Mouse (Mus musculus) ovary, adult 18-20 months (tissue): ENCODE measurements at regions not wholly inside any gene's neighbourhood (a gene's known extent, or its start where the extent isn't known, plus 50 kb on each side); places are given as distances from the start of the nearest gene placed in this dataset.

Experiments
- DNase-seq: peaks from one replicate; pipeline ENCODE4 v3.0.0; 2022; ENCODE audit warnings: low spot score, mixed read lengths

DNA sequence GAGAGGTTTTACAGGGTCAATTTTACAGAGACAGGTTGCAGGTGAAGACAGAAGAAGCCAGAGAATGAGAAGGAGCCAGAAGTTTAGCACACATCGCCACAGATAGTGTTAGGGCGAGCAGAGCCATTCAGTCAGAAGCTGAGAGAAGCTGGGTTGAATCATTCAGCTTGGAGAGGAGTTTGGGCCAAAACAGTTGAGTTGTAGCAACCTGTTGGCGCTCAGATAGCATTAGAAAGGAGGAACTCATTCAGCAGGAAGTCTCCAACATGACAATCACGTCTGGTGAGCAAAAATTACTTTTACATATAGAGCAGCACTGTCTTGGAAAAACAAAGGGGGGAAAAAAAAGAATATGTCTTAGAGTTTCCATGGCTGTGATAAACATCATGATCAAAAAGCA, 53.2 kb downstream of the Fam43a start:
- DNase-seq = no peak

DNA sequence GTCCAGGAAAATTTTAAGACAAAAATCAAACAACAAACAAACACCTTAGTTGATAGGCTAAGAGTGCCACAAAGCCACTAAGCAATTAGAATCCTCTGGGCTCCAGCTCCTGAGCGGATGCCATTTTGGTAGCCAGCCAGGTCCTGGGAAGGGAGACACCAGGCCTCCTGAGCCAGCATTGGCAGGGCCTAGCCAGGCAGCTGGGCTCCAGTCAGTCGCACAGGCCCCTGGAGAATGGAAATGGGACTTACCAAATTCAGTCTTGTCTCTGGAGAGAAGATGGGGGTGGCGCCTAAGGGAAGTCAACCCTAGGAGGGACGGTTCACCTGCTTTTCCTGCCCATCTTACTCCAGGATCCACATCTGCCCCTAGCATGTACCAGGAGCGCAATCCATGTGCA, 54.3 kb downstream of the Fam43a start:
- no peak for DNase-seq

DNA sequence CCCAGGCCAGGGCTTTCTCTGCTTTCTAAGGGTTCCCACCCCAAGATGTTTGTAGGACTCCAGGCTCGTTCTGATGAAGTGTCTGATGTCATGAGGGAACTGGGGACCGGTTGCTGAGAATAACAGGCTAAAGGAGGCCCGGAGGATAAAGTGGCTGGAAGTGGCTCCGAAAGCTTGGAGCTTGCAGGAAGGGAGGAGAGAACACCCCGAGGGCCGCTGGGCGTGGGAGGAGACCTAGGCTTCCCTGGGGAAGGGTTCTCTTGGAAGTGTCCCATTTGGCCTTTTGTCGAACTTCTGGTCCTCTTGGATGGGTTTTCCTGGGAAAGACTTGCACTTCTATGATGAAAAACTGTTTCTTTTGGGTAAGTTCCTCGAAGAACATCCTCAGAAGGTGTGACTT, 54.7 kb downstream of the Fam43a start:
- DNase-seq = no peak

DNA sequence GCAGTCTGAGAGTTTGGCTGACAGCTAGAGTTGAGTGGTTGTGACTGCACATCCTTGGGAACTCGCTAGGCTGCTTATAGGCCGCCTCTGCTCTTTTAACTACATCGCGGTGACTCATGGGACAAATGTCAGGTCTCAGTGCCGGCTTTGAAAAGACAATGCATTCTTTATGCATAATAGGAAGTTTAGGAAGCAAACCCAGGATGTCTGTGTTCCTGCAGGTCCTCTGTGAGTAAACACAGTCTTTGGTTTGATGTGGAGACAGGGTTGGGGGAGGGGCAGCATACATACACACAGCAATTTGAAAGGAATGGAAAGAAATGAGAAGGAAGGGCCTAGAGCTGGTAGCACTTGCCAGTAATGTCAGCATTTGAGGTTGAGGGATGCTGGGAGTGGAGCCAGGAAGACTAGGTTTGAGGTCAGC, 56.3 kb downstream of the Fam43a start:
- no peak for DNase-seq

DNA sequence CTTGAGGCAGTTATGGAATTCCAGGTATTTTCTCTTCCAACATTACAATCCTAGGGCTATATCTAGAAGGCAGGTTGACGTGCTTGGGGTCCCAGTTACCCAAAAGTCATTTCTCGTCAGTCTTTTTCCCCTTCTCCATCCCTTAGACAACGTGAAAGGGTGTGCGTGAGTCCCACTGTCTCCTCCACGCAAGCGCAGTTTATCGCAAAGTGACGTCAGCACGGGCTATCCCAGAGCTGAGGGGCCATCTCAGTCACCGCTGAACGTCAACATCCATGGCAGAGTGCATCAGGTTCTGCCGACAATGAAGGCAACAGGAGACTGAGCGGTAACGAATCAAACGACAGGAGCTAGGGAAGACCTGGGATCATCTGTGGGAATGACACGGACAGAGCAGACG, 57.4 kb downstream of the Fam43a start:
- DNase-seq = no peak

DNA sequence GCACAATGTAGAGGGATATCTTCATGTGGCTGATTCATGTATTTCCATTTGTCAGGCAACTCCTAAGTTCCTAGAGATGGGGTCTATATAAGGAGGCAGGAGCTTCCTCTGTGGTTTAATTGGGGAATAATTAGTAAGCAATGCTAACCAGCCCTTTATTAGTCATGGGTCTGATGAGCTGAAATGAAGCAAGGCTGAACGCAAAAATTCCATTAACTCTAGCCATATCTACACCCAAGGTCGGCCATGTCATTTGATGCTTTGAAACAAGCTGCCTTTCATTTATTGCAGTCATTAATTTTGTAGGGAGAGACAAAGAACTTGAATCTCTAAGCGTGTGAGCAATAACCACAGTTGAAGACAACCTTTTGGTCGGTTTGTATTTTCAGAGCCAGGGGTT, 59.4 kb downstream of the Fam43a start:
- no peak for DNase-seq

DNA sequence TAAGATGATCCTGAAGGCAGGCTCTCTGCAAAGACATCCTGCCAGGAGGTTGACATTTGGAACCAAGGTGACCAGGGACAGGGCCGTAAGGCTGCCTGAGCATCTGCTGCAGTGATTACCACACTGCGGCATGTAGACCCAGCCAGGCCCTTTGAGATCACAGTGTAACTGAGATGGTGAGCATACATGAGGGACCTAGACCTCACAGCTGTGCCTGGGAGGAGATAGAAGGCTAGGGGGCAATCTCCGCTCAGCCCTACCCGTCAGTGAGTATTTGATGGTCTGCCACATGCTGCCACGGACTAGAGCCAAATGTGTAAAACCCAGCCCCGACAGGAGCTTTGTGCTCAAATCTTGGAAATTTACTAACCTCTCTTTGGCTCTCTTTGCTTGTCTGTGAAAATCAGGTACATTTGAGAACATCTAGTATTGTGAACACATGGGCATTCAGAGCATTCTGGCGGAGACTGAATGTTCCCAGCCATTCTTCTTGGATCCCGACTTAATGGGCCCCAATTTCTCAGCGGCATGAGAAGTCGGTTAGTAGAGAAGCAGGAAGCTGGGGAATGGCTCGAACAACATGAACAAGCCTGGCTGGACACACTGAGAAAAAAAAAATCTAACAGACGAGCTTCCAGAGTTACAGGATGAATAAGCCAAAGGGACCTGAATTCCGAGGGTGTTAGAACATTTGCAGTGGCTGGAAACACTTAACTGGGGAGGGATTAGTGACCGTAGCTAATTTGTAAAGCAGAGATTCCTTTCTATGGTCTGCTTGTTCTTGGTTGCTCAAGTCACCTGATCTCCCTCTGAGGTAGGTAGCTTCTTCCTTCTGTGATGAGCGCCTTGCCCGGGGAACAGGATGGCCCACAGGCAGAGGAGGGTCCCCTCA, 61.8 kb downstream of the Fam43a start:
- no peak for DNase-seq

DNA sequence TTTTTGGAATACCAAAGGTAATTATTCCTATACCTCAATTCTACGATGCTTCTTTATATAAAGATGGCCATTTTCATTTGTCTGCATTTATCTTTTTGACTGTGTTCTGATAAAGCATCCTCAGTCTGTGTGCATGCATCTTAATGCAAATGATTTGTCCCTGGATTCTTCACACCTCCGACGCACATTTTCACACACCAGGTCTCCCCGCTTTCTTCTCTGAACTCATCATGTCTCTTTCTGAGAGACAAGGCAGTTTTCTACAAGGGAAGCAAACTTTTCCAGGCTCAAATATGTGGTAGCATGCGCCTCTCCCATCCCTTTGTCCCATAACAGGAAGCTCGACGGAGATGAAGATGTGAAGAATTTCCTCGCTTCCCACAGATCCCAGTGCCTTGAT, 63.5 kb downstream of the Fam43a start:
- no peak for DNase-seq

DNA sequence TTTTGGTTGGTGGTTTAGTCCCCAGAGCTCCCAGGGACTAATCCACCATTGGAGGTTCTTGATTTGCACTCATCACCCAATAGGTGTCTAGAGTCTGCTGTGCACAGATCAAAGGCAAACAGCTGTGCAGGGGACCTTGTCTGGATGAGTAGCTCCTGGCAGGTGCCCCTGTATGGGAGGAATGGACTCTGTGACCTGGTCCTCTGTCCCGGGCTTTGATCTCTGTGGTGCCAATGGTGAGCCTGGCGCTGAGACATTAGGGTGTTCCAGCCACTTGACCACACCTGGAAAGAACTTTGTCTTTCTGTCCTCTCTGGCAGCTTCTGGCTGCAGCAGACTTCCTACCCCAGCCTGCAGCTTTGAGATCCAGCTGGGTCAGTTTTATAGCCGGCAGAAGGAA, 64.4 kb downstream of the Fam43a start:
- no peak for DNase-seq

DNA sequence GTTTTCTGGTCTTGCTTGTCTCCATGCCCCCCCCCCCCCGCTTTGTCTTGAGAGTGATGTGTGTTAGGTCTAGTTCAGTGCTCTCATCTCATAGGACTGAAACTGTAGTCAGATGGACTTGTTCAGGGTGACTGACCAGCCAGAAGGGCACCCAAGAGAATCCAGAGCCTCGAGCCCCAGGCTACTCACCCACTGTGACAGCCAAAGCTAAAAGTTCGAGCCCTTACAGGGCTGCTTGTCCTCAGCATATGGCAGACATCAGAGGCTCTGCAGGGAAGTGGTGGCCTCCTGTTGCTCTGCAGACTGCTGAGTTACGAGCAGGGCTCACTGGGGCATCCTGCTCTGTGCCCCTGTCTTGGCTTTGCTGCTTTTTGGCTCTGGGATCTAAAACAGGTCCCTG, 64.9 kb downstream of the Fam43a start:
- DNase-seq = no peak

DNA sequence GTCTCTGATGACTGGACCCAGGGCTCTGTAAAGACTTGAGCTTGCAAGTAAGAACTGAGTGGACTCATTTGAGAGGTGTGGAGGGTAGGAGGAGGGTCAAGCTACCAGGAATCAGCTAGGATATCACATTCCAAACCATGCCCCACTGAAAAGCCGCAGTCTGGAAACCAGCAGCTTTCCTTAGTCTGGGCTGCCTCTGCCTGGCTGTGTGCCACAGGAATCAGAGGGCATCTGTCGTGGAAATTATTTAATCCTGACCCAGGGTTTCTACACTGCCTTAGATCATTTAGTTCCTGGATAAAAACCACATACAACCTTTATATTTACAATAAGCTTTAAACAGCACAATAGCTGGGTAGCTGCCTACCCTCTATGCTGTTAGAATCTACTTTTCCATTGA, 66.4 kb downstream of the Fam43a start:
- no peak for DNase-seq

DNA sequence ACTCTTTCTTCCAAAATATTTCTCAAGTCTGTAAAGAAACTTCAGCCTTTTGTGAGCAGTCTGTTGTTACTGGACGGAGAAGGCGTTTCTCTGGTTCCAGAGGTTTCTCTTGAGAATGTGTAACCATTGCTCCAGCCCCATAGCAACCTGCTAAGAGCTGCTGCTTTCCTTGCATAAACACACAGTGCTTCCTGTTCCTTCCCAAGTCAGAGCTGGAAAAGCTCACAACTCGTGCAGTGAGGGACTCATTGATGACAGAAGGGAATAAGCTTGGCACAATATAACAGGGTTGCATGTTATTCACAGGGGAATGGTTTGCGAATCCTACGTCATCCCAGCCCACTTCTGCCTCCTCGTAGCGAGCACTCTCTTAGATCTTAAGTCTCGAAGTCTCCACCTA, 70.4 kb downstream of the Fam43a start:
- DNase-seq = no peak

DNA sequence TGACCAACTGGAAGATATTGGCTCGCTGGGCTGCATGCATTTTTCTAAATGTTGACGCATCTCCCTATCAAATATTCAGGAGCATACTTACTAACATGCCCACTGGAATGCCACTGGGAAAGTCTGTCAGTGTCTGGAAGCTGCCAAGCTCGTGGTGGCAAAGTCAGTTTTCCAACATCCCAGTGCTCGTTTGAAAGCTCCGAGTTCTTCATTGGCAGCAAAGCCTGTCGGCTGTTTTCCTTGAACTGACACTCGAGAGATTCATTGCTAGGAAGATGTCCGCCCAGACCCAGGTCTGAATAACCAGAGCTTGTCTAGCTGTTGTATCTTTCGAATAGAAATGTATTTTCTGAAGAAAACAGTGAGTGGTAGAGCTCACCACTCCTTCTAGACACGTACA, 72.1 kb downstream of the Fam43a start:
- no peak for DNase-seq

DNA sequence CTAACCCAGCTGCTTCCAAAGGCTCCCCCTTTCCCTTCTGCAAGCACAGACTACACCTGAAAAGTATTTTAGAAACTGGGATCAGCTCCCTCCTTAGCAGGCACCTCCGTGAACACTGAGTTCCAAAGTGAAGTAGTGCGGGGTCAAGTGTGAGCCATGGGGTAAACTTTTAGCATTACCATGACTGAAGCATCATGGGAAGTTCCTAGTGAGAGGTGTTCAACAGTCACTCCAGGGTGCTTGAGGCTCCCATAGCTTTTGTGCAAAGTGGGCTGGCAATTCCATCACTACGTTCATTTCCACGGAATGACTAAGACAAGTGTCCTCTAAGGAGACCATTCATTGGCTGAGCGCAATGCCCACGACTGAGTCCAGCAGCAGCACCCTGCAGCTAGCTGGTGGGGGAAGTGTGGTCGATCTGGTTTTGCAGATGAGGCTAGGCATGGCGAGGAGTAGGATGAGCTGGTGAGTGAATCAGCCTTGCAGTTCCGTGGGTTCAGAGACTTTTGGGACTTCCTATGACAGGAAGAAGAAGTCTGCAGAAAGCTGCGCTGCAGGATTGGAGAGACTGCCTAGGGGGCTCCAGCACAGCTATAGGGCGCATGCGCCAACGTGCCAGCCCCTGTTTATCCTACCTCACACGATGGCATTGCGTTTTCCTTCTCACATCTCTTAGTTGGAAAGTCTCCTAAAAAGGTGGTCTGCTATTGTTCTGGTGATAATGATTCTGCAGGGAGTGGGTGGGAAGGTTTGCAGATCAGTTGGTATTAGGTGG, 73.4 kb downstream of the Fam43a start:
- no peak for DNase-seq

DNA sequence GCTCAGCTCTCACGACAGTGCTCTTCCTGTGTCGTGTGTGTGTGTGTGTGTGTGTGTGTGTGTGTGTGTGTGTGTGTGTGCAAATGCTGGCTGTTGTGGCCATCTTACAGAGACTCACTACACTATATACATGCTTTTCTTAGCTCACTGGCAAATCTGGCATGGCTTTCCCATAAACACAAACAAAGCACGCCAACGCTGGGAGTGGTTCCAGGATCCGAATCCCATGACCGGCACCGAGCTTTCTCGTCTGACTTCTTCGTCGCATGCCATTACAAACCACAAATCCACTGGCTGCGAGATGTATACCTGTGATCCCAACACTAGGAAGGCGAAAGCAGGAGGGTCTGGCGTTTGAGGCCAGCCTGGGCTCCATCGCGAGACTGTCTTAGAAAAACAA, 74.1 kb downstream of the Fam43a start:
- DNase-seq = no peak

DNA sequence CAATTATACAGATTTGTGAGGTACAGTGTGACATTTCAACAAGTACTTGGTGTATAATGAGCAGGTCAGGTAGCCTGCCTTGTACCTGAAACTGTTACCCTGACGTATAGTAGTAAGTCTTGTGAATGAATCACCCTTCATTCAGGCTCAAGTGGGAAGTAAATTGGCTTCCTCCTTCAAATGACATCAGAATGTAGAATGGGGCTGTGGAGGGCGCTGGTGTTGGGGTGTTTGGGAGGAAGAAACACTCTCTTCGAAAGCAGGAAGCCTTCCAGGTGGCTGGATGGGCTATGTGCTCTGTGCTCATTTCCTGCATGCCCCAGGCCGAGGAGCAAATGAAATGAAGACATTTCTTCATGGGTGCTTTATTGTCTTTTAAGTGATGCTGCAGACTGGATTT, 76.3 kb downstream of the Fam43a start:
- DNase-seq = no peak

DNA sequence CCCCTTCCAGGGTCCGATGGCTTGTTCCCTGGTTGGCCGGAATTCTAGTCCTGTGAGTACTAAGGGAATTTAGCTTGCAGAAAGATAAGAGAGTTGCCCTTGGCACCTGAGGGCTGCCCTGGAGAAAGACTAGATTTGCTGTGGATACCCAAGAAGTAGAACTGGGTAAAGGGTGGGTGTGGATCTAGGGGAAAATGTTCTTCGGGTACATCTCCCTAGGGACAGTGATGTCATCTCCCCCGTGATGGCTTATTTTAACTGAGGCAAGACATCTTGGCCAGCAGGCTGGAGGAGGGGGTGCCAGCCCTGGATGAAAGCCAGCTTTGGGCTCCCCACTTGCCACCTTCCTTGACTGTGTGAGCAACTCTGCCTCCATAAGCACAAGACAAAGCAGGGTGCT, 77.5 kb downstream of the Fam43a start:
- DNase-seq = no peak

DNA sequence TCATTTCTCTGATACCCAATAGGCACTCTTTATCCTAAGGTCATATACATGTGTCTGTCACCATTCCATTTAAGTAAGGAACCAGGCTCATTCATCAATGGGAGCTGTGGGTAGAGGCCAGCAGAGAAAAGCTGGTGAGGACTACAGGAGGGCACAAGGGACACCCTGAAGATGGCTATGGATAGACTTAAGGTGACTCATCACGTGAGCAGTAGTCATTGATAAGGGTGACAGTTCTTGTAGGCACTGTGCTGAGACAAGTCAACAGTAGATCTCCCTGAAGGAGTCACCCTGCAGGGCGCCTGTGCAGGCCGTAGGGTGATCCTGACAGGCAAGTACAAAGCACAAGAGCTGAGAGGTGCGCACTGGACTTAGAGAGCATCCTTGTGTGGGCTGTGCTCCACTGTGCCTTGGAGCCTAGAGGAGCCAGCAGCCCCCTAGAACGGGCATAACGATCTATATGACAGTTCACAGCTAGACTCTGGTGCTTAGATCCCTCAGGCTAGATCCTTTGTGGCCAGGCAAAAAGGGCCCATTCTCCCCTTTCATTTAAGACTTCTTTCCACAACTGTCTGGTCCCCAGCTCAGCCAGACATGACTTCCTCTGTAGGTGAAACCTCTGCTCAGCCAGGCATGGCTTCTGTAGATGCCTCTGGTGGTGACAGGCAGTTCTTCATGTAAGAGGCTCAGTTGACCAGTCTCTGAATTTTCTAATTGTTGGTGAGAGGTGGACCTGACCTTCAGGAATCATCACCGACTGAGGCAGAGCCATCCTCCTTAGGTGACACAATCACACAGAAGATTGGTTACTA, 78.6 kb downstream of the Fam43a start:
- no peak for DNase-seq

DNA sequence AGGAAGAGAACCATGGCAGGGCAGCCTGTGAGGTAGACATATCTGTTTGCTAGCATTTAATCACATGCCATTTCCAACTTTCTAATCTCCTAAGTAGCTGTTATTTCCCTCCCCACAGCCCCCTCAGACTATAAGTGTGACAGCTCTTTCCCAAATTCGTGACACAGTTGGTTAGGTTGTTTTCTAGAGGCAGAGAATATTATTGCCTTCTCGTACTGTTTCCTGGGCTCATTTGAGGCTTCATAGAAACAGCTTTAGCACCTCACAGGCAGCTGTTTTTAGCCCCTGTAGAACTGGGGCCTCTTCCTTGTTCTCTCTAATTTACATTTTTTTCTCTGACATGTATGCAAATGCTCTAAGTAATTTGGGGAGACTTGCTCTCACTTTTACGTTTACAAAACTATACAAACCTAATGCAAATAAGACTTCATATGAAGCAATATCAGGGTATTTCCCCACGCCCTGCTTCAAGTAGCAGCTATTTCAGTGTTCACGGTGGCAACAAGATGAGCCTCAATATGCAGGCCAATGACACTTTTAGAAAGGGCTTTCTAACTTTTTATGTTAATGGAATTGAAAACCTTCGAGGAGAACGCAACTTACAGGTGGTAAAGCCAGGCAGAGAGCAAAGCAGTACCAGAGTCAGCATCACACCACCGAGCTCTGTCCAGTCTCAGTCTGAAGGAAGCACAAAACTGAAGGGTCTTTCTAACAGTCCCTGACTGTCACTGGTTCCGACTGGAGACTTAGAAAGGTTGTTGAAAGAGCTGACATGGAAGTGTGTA, 79.4 kb downstream of the Fam43a start:
- no peak for DNase-seq

DNA sequence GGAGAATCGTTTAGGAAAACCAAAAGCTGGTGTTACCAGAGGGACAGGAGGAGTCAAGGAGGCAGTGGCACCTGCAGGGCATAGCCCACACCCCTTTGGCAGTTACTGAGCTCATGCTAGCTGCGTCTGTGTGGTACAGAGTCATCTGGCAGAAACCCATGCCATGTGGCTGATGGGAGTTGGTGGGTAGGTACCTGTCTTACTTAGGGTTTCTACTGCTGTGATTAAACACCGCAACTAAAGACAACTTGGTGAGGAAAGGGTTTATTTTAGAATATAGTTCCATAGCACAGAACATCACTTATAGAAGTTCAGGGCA, 79.9 kb downstream of the Fam43a start:
- no peak for DNase-seq

DNA sequence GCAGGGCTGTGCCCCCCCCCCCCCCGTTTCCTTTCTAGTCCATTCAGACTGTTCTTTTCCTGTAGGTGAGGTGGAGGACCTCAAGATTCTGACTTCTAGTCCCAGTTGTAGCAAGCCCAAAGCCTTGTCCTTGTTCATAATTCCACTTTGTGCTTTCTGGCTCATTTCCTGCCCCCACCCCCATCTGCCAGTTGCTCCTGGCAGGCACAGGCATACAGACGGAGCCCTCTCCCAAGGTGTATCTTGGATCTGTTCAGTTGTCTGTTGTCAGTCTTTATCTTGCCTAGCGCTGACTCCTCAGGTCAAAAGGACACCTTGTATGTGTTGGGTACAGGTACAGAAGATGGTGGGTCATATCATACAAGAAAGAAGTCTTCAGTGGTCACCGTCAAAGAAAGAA, 81.9 kb downstream of the Fam43a start:
- no peak for DNase-seq

DNA sequence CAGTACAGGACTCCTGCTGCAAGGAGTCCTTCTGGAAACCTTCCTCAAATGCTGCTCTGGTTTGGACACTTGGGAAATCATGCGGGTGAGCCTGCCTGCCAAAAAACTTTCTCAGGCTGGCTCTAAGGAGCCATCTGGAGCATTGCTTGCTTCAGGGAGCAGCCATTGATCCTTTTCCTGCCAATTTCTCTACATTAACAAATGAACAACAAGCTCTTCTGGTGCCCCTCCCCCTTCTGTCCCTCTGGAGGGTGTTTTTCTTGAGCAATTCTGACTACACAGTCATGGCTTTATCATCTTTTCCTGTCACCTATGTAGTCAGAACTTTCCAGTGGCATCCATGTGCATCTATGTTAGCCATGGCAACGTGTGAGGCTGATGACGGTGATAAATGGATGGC, 84.5 kb downstream of the Fam43a start:
- no peak for DNase-seq
